Mouse (Mus musculus) brain, embryonic 14.5 days (tissue): Measurements from ENCODE around the gene Wbp2.

Source experiments
- CTCF ChIP-seq: fragments of 200-500 bp; IDR thresholded peaks from 2 replicates; pipeline ENCODE4 v1.5.1; 2012; ENCODE audit warnings: inconsistent platforms, mild to moderate bottlenecking, moderate library complexity, borderline replicate concordance; ENCODE audit not compliant: insufficient read depth, insufficient read length; ENCODE audit errors: extremely low read depth
- POLR2A ChIP-seq: fragments of 200-500 bp; IDR thresholded peaks from 2 replicates; pipeline ENCODE4 v1.6.1; 2012; ENCODE audit warnings: mild to moderate bottlenecking, inconsistent platforms, borderline replicate concordance; ENCODE audit not compliant: poor library complexity, insufficient read depth, insufficient read length, severe bottlenecking; ENCODE audit errors: extremely low read depth

GRCm38 (mm10) chr11:116042372-116043138, 44.2 kb downstream of the Wbp2 start:
- TF ChIP-seq POLR2A = no peak
- no peak for TF ChIP-seq CTCF
